Mouse (Mus musculus) testis, postnatal 14 days (tissue): ENCODE results near the gene Cdk15.
A peak's percentile ranks its signal among the peaks of the same experiment; 100 is the strongest.

Experiments used
- DNase-seq: peaks from one replicate; pipeline ENCODE4 v3.0.0; 2021; ENCODE audit warnings: low spot score

Gene Cdk15

DNA sequence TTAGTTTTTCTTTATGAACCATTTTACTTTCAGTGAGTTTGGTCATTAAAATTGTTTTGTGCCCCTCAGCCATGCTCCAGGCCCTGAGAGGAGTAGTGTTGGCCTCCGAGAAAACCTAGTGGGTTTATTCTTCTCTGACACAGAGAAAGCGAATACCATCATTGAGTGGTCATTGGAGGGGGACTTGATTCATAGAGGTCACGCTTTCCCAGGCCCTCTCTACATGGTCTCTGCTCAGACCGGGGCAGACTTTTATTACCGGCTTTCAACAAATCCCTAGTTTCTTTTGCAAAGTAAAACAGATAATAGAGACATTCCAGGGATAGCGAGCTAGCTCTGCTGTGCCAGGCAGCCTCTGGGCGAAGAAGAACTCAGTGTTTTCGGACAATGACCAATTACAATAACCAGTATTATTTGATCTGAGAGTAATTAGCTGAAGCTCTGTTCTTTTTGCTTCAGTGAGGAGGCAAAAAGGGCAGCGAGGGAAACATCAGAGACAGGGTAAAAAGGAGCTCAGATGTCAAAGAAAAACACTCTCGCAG is 70.2 kb downstream of the Cdk15 start:
- DNase-seq = no peak

DNA sequence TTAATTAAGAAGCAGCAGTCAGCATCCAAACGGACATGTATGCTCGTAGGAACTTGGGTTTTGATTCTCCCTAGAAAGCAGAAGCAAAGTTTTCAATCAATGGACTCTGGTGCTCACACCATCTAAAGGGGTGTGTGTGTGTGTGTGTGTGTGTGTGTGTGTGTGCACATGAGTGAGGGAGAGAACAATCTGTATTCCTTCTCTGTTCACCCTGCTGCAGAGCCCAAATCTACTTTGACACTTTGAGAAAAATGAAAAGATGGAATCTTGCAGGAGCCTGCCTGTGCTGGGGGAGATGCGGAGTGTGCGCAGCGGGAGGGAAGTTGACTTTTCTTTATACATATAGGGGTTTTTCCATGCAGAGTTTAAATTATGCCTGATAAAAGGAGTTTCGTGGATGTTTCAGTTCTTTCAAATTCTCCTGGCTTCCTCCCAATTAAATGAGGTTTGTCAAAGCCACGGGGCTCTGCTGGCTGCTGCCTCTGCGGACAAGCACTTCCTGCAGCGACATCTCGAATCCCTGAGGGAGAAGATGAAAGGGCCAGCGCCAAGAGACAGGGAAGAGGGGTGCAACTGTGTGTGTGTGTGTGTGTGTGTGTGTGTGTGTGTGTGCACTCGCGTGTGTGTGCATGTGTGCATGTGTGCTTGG is 76.2 kb downstream of the Cdk15 start:
- no peak for DNase-seq

GRCm38 (mm10) chr1:59333386-59333759 is 76.7 kb downstream of the Cdk15 start:
- no peak for DNase-seq

GRCm38 (mm10) chr1:59333860-59334561 is 77.3 kb downstream of the Cdk15 start:
- DNase-seq = no peak

DNA sequence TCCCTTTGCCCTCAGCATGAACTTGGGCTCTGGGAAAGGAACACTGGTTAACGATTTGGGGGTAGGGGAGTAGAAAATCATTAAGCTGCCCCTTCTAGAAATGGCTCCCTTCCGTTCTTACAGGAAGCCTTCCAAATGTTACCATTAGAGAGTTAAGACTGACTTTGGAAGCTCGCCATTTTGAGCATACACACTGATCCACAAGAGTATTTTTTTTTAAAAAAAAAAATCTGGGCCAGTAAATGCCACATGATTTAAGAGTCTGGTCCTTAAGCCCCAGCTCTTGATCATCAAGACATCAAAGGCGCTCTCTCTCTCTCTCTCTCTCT is 77.8 kb downstream of the Cdk15 start:
- DNase-seq = no peak

DNA sequence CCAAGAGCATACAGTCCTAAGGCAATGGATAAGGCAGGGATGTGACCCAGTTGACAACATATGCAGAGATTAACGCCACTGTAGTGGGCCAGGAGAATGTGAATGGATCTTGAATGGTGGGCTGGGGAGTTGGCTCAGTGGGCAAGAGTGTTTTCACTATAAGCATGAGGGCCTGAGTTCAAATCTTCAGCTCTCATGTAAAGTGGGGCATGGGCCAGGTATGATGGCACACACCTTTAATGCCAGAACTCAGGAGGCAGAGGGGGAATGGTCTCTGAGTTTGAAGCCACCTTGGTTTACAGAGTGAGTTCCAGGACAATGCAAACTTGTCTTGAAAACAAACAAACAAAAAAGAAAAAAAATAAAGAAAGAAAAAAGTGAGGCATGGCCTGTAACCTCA is 79.5 kb downstream of the Cdk15 start:
- no peak for DNase-seq

- no peak for DNase-seq
These were observed 84.3 kb downstream of the Cdk15 start for GRCm38 (mm10) chr1:59340814-59341588.

GRCm38 (mm10) chr1:59341697-59342096 is 85.0 kb downstream of the Cdk15 start:
- DNase-seq = no peak

DNA sequence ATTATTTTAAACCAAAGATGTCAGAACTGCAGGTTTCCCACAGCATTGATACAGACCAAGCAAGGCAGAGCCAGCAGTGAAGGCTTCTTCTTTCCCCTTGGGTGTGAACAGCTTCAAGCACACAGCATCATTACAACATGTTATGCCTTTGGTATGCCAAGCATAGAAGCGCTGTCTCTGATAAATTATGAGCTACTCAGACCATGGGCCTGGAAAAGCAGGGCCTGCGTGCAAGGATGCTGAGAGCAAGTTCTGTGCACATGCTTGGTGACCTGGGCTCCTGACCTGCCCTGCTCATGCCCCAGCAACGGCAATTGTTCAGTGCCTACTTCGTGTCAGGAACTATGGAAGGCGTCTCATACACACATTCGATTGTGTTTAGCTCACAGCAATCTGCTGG is 85.4 kb downstream of the Cdk15 start:
- DNase-seq = no peak

GRCm38 (mm10) chr1:59352706-59353105 is 96.0 kb downstream of the Cdk15 start:
- no peak for DNase-seq

DNA sequence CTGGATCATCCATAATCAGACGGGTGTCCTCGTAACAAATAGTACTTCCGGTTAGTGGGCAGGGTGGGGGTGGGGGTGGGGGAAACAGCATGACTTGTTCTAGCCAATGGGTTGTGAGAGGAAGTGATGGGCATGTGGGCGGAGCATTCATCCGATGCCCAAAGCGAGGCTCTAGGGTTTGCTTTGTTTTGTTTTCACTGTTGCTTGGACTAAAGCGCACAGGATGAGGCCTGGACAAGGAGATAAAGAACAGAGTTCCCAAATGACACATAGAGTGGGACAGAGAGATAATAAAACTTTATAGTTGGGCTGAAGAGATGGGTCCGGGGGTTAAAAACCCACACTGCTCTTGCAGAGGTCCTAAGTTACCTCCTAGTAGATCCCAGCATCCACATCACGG is 98.7 kb downstream of the Cdk15 start:
- DNase-seq = no peak

DNA sequence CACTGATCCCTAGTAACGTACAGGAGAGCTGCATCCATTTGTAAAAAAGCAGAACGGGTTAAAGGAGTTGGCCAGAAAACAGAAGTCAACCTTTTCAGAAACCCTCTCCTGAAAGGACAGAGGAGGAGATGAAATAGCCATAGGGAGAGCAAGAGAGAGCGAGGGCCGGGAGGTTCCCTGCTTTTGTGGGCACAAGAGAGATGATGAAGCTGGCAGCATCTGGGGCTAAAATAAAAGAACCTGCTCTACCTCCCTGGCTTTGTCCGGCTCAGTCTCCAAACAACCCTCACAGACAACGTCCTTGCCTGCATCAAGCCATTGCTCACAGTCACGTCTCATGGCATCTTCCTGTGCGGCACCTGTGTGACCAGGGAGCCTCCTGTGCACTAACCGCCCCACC is 102.4 kb downstream of the Cdk15 start:
- DNase-seq = no peak

- no peak for DNase-seq
These were observed 104.1 kb downstream of the Cdk15 start for GRCm38 (mm10) chr1:59360834-59361233.

DNA sequence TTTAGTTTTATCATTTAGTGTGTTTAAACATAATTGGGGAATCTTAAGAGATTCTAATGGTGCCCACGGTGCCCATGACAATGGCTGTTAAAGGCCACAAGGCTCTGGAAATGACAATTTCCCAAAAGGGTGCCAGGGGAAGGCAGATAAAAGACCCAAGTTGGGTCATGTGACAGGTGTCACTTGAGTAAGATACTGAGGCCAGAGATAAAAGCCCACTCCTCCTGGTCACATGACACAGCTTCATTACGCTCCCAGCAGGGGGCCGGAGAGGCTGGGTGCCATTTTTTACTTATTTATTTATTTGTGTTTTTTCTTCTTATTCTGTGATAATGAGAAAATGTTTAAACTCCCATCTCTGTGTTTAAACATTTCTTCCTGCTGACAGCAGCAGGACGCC is 104.8 kb downstream of the Cdk15 start:
- no peak for DNase-seq

DNA sequence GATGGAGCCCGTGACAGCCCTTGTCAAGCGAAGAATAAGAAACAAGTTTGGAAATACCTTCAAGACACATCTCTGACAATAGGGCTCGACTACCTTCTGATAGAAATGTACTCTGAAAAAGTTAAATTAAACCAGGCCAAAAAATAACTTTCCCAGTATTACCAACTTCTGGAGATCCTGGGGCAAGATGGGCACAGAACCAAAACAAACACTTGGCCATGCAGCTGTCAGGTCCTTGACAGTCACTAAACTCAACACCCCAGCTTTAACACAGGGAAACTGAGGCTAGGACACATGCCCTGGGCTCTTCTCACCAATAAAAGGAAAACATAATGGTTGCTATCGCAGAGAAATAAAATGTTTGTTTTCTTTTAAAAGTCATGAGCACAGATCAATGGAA is 105.3 kb downstream of the Cdk15 start:
- no peak for DNase-seq

GRCm38 (mm10) chr1:59364463-59365040 is 107.8 kb downstream of the Cdk15 start:
- no peak for DNase-seq

DNA sequence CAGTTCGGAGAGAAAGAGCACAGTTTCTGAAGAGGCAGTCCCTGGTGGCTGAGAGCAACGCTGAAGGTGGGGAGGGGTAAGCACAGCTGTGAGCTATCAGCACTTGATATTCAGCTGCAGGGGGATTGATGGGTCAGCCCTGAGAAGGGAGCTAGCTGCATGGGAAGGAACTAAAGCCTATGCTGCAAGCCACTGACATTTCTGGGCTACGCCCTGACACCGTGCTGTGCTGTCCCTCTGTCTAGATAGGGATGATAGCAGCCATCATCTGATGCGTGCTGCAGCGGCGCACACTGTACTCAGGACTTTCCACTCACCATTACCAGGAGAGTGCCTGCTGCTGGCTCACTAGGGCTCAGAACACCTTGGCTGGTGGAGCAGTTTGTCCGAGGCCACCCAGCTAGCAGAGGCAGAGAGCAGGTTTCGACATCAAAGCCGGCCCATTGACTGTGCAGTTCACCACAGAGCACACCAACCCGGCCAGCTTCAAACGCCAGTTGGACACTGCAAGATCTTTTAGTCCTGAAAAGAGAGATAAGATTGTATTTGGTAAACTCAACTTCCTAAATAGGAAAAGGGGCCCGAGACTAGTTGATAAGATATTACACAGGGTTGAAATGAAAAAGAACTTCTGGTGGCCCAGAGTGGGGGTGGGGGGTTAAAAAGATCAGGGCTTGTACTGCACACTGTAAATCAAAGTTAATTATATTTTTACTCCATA is 111.4 kb downstream of the Cdk15 start:
- peak; percentile 17 for DNase-seq

- no peak for DNase-seq
These were observed 112.1 kb downstream of the Cdk15 start for GRCm38 (mm10) chr1:59368649-59369319.

- no peak for DNase-seq
These were observed 112.6 kb downstream of the Cdk15 start for GRCm38 (mm10) chr1:59369320-59369685.

DNA sequence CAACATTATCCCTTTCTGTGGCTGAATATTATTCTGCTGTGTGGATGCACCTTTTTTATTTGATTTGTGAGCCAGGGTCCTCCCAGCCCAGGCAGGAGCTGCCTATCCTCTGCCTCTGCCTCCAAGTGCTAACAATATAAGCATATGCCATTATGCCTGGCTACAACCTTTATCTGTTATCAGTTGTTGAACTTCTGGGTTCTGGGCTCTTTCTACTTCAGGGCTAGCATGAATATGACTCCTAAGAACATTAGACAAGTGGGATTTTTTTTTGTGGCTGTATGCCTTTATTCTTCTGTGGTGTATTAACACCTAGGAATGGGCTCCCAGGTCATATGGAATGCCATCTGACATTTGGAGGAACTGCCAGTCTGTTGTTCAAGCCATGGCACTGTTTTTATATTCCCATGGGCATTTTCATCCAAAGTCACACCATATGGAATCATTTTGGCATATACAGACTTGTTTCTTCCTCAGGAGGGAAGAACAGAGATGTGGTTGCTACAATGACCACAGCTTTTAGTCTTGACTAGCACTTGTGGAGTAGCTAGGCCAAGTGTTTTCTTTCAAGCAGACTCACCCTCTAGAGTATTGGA is 113.7 kb downstream of the Cdk15 start:
- DNase-seq = no peak

GRCm38 (mm10) chr1:59376021-59376548 is 119.4 kb downstream of the Cdk15 start:
- DNase-seq = no peak
